Mouse (Mus musculus) MEL (cell line): Measurements from ENCODE around the gene Mylpf. TPM values are rescaled to one million over a fixed set of nuclear protein-coding genes. Genes with fewer than 3 reads are reported as not detected.

Experiments used
- DNase-seq: peaks from one replicate; pipeline ENCODE4 v3.0.0; 2011; ENCODE audit warnings: low read depth, low spot score
- H3K27ac ChIP-seq: 2 replicates; pipeline ENCODE4 v1.5.1; 2012; ENCODE audit warnings: low read depth, mild to moderate bottlenecking, control low read depth, low read length, moderate library complexity; ENCODE audit not compliant: control insufficient read depth
- H3K27me3 ChIP-seq, 2 experiments: fragments of 150-350 bp in 1 of 2; sonication (generic) in 1 of 2; 2 replicates each; pipeline ENCODE4 v1.6.1; 2012; ENCODE audit warnings: low read length in 2 of 2, mild to moderate bottlenecking in 2 of 2, improper control_type of control experiment in 1 of 2, moderate library complexity in 1 of 2; ENCODE audit not compliant: insufficient read depth in 2 of 2, control insufficient read depth in 1 of 2
- H3K36me3 ChIP-seq, 2 experiments: 2 replicates each; pipeline ENCODE4 v1.6.1; 2012 to 2014; ENCODE audit warnings: low read length in 2 of 2, improper control_type of control experiment in 1 of 2, inconsistent platforms in 1 of 2, mild to moderate bottlenecking in 1 of 2; ENCODE audit not compliant: insufficient read depth in 2 of 2, control insufficient read depth in 1 of 2
- H3K4me1 ChIP-seq, 2 experiments: fragments of 150-350 bp in 1 of 2; sonication (generic) in 1 of 2; 2 replicates each; pipeline ENCODE4 v1.6.1; 2012; ENCODE audit warnings: low read length in 2 of 2, improper control_type of control experiment in 1 of 2, mild to moderate bottlenecking in 1 of 2; ENCODE audit not compliant: insufficient read depth in 2 of 2, control insufficient read depth in 1 of 2
- H3K4me3 ChIP-seq, 2 experiments: fragments of 150-350 bp in 1 of 2; sonication (generic) in 1 of 2; 2 replicates each; pipeline ENCODE4 v1.5.1; 2012; ENCODE audit warnings: low read depth in 2 of 2, low read length in 2 of 2, mild to moderate bottlenecking in 2 of 2, moderate library complexity in 2 of 2, control low read depth in 1 of 2, improper control_type of control experiment in 1 of 2; ENCODE audit not compliant: control insufficient read depth in 1 of 2, insufficient read depth in 1 of 2
- H3K79me2 ChIP-seq: 2 replicates; pipeline ENCODE4 v1.6.1; 2012; ENCODE audit warnings: mild to moderate bottlenecking, low read length, moderate library complexity; ENCODE audit not compliant: control insufficient read depth, poor library complexity, insufficient read depth
- H3K9ac ChIP-seq: 2 replicates; pipeline ENCODE4 v1.6.1; 2012; ENCODE audit warnings: low read depth, mild to moderate bottlenecking, control low read depth, low read length, moderate library complexity; ENCODE audit not compliant: control insufficient read depth, poor library complexity, severe bottlenecking
- H3K9me3 ChIP-seq: fragments of 150-350 bp; sonication (generic); replicated peaks from 2 replicates; pipeline ENCODE4 v1.6.1; 2012; ENCODE audit warnings: mild to moderate bottlenecking, low read length, improper control_type of control experiment, moderate library complexity; ENCODE audit not compliant: insufficient read depth
- CHD1 ChIP-seq: IDR thresholded peaks from 2 replicates; pipeline ENCODE4 v1.6.1; 2012; ENCODE audit warnings: low read depth, mild to moderate bottlenecking, inconsistent platforms, low read length, improper control_type of control experiment
- CTCF ChIP-seq, 3 experiments: IDR thresholded peaks in 2 of 3; conservative IDR thresholded peaks in 1 of 3; 2 replicates each; pipeline ENCODE4 v1.5.1; 2011 to 2012; ENCODE audit warnings: low read length in 3 of 3, low read depth in 2 of 3, mild to moderate bottlenecking in 2 of 3, improper control_type of control experiment in 1 of 3, inconsistent platforms in 1 of 3, mixed read lengths in 1 of 3, moderate library complexity in 1 of 3; ENCODE audit not compliant: control insufficient read depth in 1 of 3, insufficient read depth in 1 of 3, poor library complexity in 1 of 3, severe bottlenecking in 1 of 3
- E2F4 ChIP-seq: IDR thresholded peaks from 2 replicates; pipeline ENCODE4 v1.6.1; 2011; ENCODE audit warnings: low read depth, low read length, improper control_type of control experiment, borderline replicate concordance
- EP300 ChIP-seq, 2 experiments: IDR thresholded peaks; 2 replicates each; pipeline ENCODE4 v1.6.1; 2011; ENCODE audit warnings: improper control_type of control experiment in 2 of 2, low read length in 2 of 2, low read depth in 1 of 2, mild to moderate bottlenecking in 1 of 2
- ETS1 ChIP-seq: IDR thresholded peaks from 2 replicates; pipeline ENCODE4 v1.6.1; 2012; ENCODE audit warnings: low read depth, mild to moderate bottlenecking, inconsistent platforms, low read length, improper control_type of control experiment, moderate library complexity
- GABPA ChIP-seq: IDR thresholded peaks from 2 replicates; pipeline ENCODE4 v1.6.1; 2012; ENCODE audit warnings: low read depth, mild to moderate bottlenecking, inconsistent platforms, low read length, improper control_type of control experiment, moderate library complexity
- GATA1 ChIP-seq: IDR thresholded peaks from 2 replicates; pipeline ENCODE4 v1.6.1; 2011; ENCODE audit warnings: low read depth, low read length, improper control_type of control experiment
- HCFC1 ChIP-seq: IDR thresholded peaks from 2 replicates; pipeline ENCODE4 v1.6.1; 2012; ENCODE audit warnings: low read depth, mild to moderate bottlenecking, inconsistent platforms, low read length, improper control_type of control experiment, moderate library complexity
- JUND ChIP-seq: IDR thresholded peaks from 2 replicates; pipeline ENCODE4 v1.6.1; 2011; ENCODE audit warnings: low read depth, mild to moderate bottlenecking, improper control_type of control experiment, low read length
- KAT2A ChIP-seq: conservative IDR thresholded peaks from 2 replicates; pipeline ENCODE4 v1.6.1; 2012; ENCODE audit warnings: low read depth, low read length, improper control_type of control experiment, inconsistent platforms
- MAFK ChIP-seq: IDR thresholded peaks from 2 replicates; pipeline ENCODE4 v1.6.1; 2011; ENCODE audit warnings: low read depth, mild to moderate bottlenecking, low read length, improper control_type of control experiment, borderline replicate concordance
- MAZ ChIP-seq: IDR thresholded peaks from 2 replicates; pipeline ENCODE4 v1.6.1; 2012; ENCODE audit warnings: low read depth, mild to moderate bottlenecking, inconsistent platforms, low read length, improper control_type of control experiment
- MEF2A ChIP-seq: IDR thresholded peaks from 2 replicates; pipeline ENCODE4 v1.6.1; 2014; ENCODE audit warnings: low read depth, mild to moderate bottlenecking, inconsistent platforms, low read length, improper control_type of control experiment; ENCODE audit not compliant: poor library complexity, insufficient replicate concordance, severe bottlenecking; ENCODE audit errors: extremely low read depth
- MXI1 ChIP-seq: IDR thresholded peaks from 2 replicates; pipeline ENCODE4 v1.6.1; 2011; ENCODE audit warnings: mild to moderate bottlenecking, low read depth, low read length, improper control_type of control experiment
- MYB ChIP-seq: IDR thresholded peaks from 2 replicates; pipeline ENCODE4 v1.6.1; 2011; ENCODE audit warnings: mild to moderate bottlenecking, low read depth, low read length, improper control_type of control experiment
- MYC ChIP-seq: IDR thresholded peaks from 2 replicates; pipeline ENCODE4 v1.6.1; 2011; ENCODE audit warnings: low read depth, mild to moderate bottlenecking, low read length, improper control_type of control experiment, moderate library complexity
- NRF1 ChIP-seq: IDR thresholded peaks from 2 replicates; pipeline ENCODE4 v1.6.1; 2014; ENCODE audit warnings: low read depth, mild to moderate bottlenecking, inconsistent platforms, low read length, improper control_type of control experiment, moderate library complexity; ENCODE audit not compliant: poor library complexity, insufficient read depth, severe bottlenecking
- POLR2A ChIP-seq, 2 experiments: IDR thresholded peaks; 2 replicates each; pipeline ENCODE4 v1.6.1; 2011 to 2012; ENCODE audit warnings: low read length in 2 of 2, mild to moderate bottlenecking in 2 of 2, control low read depth in 1 of 2, improper control_type of control experiment in 1 of 2, low read depth in 1 of 2, moderate library complexity in 1 of 2; ENCODE audit not compliant: control insufficient read depth in 1 of 2, insufficient read depth in 1 of 2, poor library complexity in 1 of 2
- POLR2AphosphoS2 ChIP-seq: IDR thresholded peaks from 2 replicates; pipeline ENCODE4 v1.6.1; 2011; ENCODE audit warnings: low read length, improper control_type of control experiment
- POLR2AphosphoS5 ChIP-seq: IDR thresholded peaks from 2 replicates; pipeline ENCODE4 v1.6.1; 2012; ENCODE audit warnings: low read depth, borderline replicate concordance, mild to moderate bottlenecking, inconsistent platforms, low read length, moderate library complexity, mixed read lengths
- RAD21 ChIP-seq: IDR thresholded peaks from 2 replicates; pipeline ENCODE4 v1.6.1; 2011; ENCODE audit warnings: mild to moderate bottlenecking, low read depth, low read length, improper control_type of control experiment
- RCOR1 ChIP-seq: IDR thresholded peaks from 2 replicates; pipeline ENCODE4 v1.6.1; 2012; ENCODE audit warnings: low read depth, mild to moderate bottlenecking, inconsistent platforms, low read length, improper control_type of control experiment
- SIN3A ChIP-seq: IDR thresholded peaks from 2 replicates; pipeline ENCODE4 v1.6.1; 2012; ENCODE audit warnings: low read length, improper control_type of control experiment, inconsistent platforms
- TAL1 ChIP-seq: IDR thresholded peaks from 2 replicates; pipeline ENCODE4 v1.6.1; 2012; ENCODE audit warnings: mild to moderate bottlenecking, inconsistent platforms, low read length, moderate library complexity, mixed read lengths
- TBP ChIP-seq: IDR thresholded peaks from 2 replicates; pipeline ENCODE4 v1.8.0; 2011; ENCODE audit warnings: low read depth, low read length, improper control_type of control experiment
- TCF12 ChIP-seq: IDR thresholded peaks from 2 replicates; pipeline ENCODE4 v1.6.1; 2014; ENCODE audit warnings: low read depth, mild to moderate bottlenecking, inconsistent platforms, low read length, improper control_type of control experiment, moderate library complexity
- USF2 ChIP-seq, 2 experiments: IDR thresholded peaks; 2 replicates each; pipeline ENCODE4 v1.6.1; 2011 to 2012; ENCODE audit warnings: improper control_type of control experiment in 2 of 2, low read length in 2 of 2, borderline replicate concordance in 1 of 2, inconsistent platforms in 1 of 2, low read depth in 1 of 2, mild to moderate bottlenecking in 1 of 2; ENCODE audit not compliant: insufficient read depth in 1 of 2
- ZC3H11A ChIP-seq: IDR thresholded peaks from 2 replicates; pipeline ENCODE4 v1.6.1; 2012; ENCODE audit warnings: low read depth, mild to moderate bottlenecking, inconsistent platforms, low read length, improper control_type of control experiment
- ZKSCAN1 ChIP-seq: IDR thresholded peaks from 2 replicates; pipeline ENCODE4 v1.6.1; 2012; ENCODE audit warnings: low read depth, mild to moderate bottlenecking, inconsistent platforms, low read length, improper control_type of control experiment, moderate library complexity
- ZMIZ1 ChIP-seq: IDR thresholded peaks from 2 replicates; pipeline ENCODE4 v1.6.1; 2012; ENCODE audit warnings: low read depth, mild to moderate bottlenecking, inconsistent platforms, low read length, improper control_type of control experiment, moderate library complexity
- ZNF384 ChIP-seq: IDR thresholded peaks from 2 replicates; pipeline ENCODE4 v1.6.1; 2012; ENCODE audit warnings: low read depth, mild to moderate bottlenecking, inconsistent platforms, low read length, improper control_type of control experiment
- polyA plus RNA-seq, 2 experiments: library from polyadenylated mRNA; stranded (reverse) in 1 of 2; unstranded in 1 of 2; fragments of >175 nt in 1 of 2; fragments of >200 nt in 1 of 2; gene quantifications; 2 replicates each; pipeline versions ENCODE4 v1.2.1 to v1.2.4; 2012; ENCODE audit warnings: low replicate concordance in 2 of 2, low read depth in 1 of 2; ENCODE audit not compliant: insufficient read length in 2 of 2, insufficient read depth in 1 of 2, missing spikeins in 1 of 2
- total RNA-seq: library from RNA; depleted of rRNA; stranded (reverse); fragments of 300-350 nt; gene quantifications from 2 replicates; pipeline ENCODE4 v1.2.3, GENCODE M21; 2012

Gene Mylpf
- total and polyA plus RNA-seq, 3 experiments: 9.1 to 11.2 TPM; not detected in 1

- peaks cover 0 to 30% of the 10 kb centered on the region in 2 experiments; a peak in 2 of 4 replicates for H3K36me3 ChIP-seq
- H3K27ac ChIP-seq: peak overlapping the region; percentile 45
- H3K9ac ChIP-seq: no peak overlapping the region; the same call in 1 of the 2 replicates
- TF ChIP-seq ZC3H11A (no peak), GABPA (no peak), E2F4 (no peak), CHD1 (no peak), USF2 (IDR thresholded peaks at IDR 0.05; ENCODE audit: borderline replicate concordance in 1 of 2, insufficient read depth in 1 of 2, low read depth in 1 of 2, low read length in 2 of 2) (no peak), ZMIZ1 (no peak), POLR2AphosphoS2 (no peak), TBP (no peak), ZNF384 (no peak), POLR2AphosphoS5 (no peak), GATA1 (peak; percentile 71), JUND (no peak), TAL1 (peak; percentile 74), EP300 (IDR thresholded peaks at IDR 0.05; ENCODE audit: low read depth in 1 of 2, low read length in 2 of 2) (peak; percentile 57 to 80), POLR2A (IDR thresholded peaks at IDR 0.05; ENCODE audit: control insufficient read depth in 1 of 2, insufficient read depth in 1 of 2, low read depth in 1 of 2, low read length in 2 of 2, poor library complexity in 1 of 2) (no peak), MYB (no peak), MXI1 (no peak; the same call in none of the 2 replicates), KAT2A (no peak), MEF2A (no peak), ETS1 (peak; percentile 54; the same call in 1 of the 2 replicates), TCF12 (peak; percentile 89), RAD21 (no peak), ZKSCAN1 (no peak), SIN3A (peak; percentile 61), CTCF (IDR thresholded peaks at IDR 0.05 in 2 of 3, conservative IDR thresholded peaks at IDR 0.05 in 1 of 3; ENCODE audit: control insufficient read depth in 1 of 3, insufficient read depth in 1 of 3, low read depth in 2 of 3, low read length in 3 of 3, poor library complexity in 1 of 3, severe bottlenecking in 1 of 3) (no peak), MAZ (no peak), NRF1 (no peak), MAFK (no peak), RCOR1 (peak; percentile 84), MYC (no peak), HCFC1 (no peak)
- H3K79me2 ChIP-seq: peaks cover 11% of the 10 kb centered on the region
- DNase-seq: peak; percentile 67
- H3K27me3 ChIP-seq: no peaks in the 10 kb centered on the region
- H3K9me3 ChIP-seq: no peaks in the 10 kb centered on the region
- peaks cover 17 to 26% of the 10 kb centered on the region in 2 experiments for H3K4me1 ChIP-seq
- peak overlapping the region in 1 of 2 experiments; percentile 19; a peak in 2 of 4 replicates for H3K4me3 ChIP-seq
Observed at GRCm38 (mm10) chr7:127262218-127262961, 53.7 kb downstream of the Mylpf start.
